8 mouse cellular contexts compared by ENCODE assay signal in genomic region chr3:105450641-105451470, GRCm38 (mm10). TPM values are rescaled to one million over a fixed set of nuclear protein-coding genes. Genes with fewer than 3 reads are reported as not detected.
DNase-seq lines count a peak whose midpoint lies in the region; ATAC-seq and TF ChIP-seq lines count a peak whose summit lies in the region.

No protein-coding gene starts in this region.

- peaks cover 81% of the 10 kb centered on the region for H3K27me3 ChIP-seq in heart, embryonic 13.5 days (replicated peaks)
- H3K27me3 ChIP-seq in kidney, postnatal 0 days (ENCODE audit: insufficient read depth, low read length) = peaks cover 5% of the 10 kb centered on the region
- H3K27me3 ChIP-seq in liver, embryonic 12.5 days (replicated peaks) = peaks cover 89% of the 10 kb centered on the region

- H3K4me1 ChIP-seq in lung, adult 2 months (ENCODE audit: control insufficient read depth, insufficient read depth, low read length) = peaks cover 14% of the 10 kb centered on the region
- H3K4me1 ChIP-seq in heart, embryonic 13.5 days = peaks cover 27% of the 10 kb centered on the region
- H3K4me1 ChIP-seq in kidney, postnatal 0 days (replicated peaks; ENCODE audit: insufficient read depth, low read length) = peaks cover 8% of the 10 kb centered on the region
- H3K4me1 ChIP-seq in liver, embryonic 12.5 days = peaks cover 19% of the 10 kb centered on the region

- H3K9me3 ChIP-seq in heart, embryonic 13.5 days = no peaks in the 10 kb centered on the region
- H3K9me3 ChIP-seq in kidney, postnatal 0 days (replicated peaks; ENCODE audit: low read length) = no peaks in the 10 kb centered on the region
- H3K9me3 ChIP-seq in liver, embryonic 12.5 days (replicated peaks) = no peaks in the 10 kb centered on the region

- no peaks in the 10 kb centered on the region for H3K36me3 ChIP-seq in heart, embryonic 13.5 days
- no peaks in the 10 kb centered on the region for H3K36me3 ChIP-seq in kidney, postnatal 0 days (ENCODE audit: insufficient read depth, low read length)
- H3K36me3 ChIP-seq in liver, embryonic 12.5 days = no peaks in the 10 kb centered on the region

- ATAC-seq in heart, embryonic 13.5 days (ENCODE audit: extremely low read depth, insufficient number of reproducible peaks, low FRiP score, low TSS enrichment) = no peak
- ATAC-seq in kidney, postnatal 0 days (replicated peaks; ENCODE audit: low FRiP score, low read depth) = no peak
- no peak for ATAC-seq in liver, embryonic 12.5 days

- TF ChIP-seq POLR2A in lung, adult 2 months (IDR thresholded peaks at IDR 0.05; ENCODE audit: borderline replicate concordance, extremely low read depth, low read depth, low read length) = no peak

- 3% methylated on average over 22 of the region's 22 CpGs for WGBS in lung, adult 2 months
- 1% methylated on average over 22 of the region's 22 CpGs for WGBS in heart, embryonic 13.5 days
- WGBS in kidney, postnatal 0 days = 2% methylated on average over 22 of the region's 22 CpGs
- 2% methylated on average over 22 of the region's 22 CpGs for WGBS in liver, embryonic 12.5 days (ENCODE audit: insufficient replicate concordance)

- H3K4me3 ChIP-seq in lung, adult 2 months (replicated peaks; ENCODE audit: extremely low read depth, low read depth, low read length) = no peak overlapping the region
- peak overlapping the region; percentile 72 for H3K4me3 ChIP-seq in heart, embryonic 13.5 days
- peak overlapping the region; percentile 71; the same call in 1 of the 2 replicates for H3K4me3 ChIP-seq in kidney, postnatal 0 days (replicated peaks; ENCODE audit: low read depth, low read length)
- no peak overlapping the region for H3K4me3 ChIP-seq in liver, embryonic 12.5 days

- H3K4me2 ChIP-seq in heart, embryonic 13.5 days = peak overlapping the region; percentile 100
- peak overlapping the region; percentile 95 for H3K4me2 ChIP-seq in kidney, postnatal 0 days (ENCODE audit: low read length)
- H3K4me2 ChIP-seq in liver, embryonic 12.5 days = peak overlapping the region; percentile 76

- TF ChIP-seq CTCF in lung, adult 2 months (IDR thresholded peaks at IDR 0.05; ENCODE audit: insufficient read depth, low read length) = no peak
- TF ChIP-seq CTCF in kidney, postnatal 0 days (IDR thresholded peaks at IDR 0.05; ENCODE audit: low read depth) = peak; percentile 51

- no peak overlapping the region for H3K27ac ChIP-seq in heart, embryonic 13.5 days (replicated peaks)
- no peak overlapping the region for H3K27ac ChIP-seq in kidney, postnatal 0 days
- no peak overlapping the region for H3K27ac ChIP-seq in liver, embryonic 12.5 days

- DNase-seq in lung, adult 18-20 months = peak; percentile 5 to 30
- no peak for DNase-seq in lung, adult 2 months
- DNase-seq in embryo, embryonic 11 days = peak; percentile 64
- DNase-seq in kidney, postnatal 0 days (ENCODE audit: low spot score) = peak; percentile 76
- peak; percentile 56 for DNase-seq in right cerebral cortex, adult 18-20 months
- no peak for DNase-seq in thymus, postnatal 10 days (ENCODE audit: low spot score in 2 of 2)

- H3K9ac ChIP-seq in heart, embryonic 13.5 days = peak overlapping the region; percentile 82
- 0 out of 2 replicates have a peak overlapping the region, but pooled peaks have one; percentile 60 for H3K9ac ChIP-seq in kidney, postnatal 0 days (ENCODE audit: low read depth, low read length)
- H3K9ac ChIP-seq in liver, embryonic 12.5 days = no peak overlapping the region

RNA-seq across cellular contexts. Expression of gene Kcnd3, which starts 1.3 kb away (rescaled TPM):
- polyA plus RNA-seq in lung, adult 2 months (2012; rRNA removed) = 1.6 and 1.7 TPM in 2 replicates
- polyA plus RNA-seq in heart, embryonic 13.5 days (2015; fragmentation: Nextera tagmentation; extraction: Ambion mirVana) = 0.67 and 0.74 TPM in 2 replicates
- polyA plus RNA-seq in kidney, postnatal 0 days (2015; fragmentation: Nextera tagmentation; extraction: Ambion mirVana) = 2.9 TPM in 2 replicates
- polyA plus RNA-seq in liver, embryonic 12.5 days (2016; fragmentation: Nextera tagmentation; extraction: Ambion mirVana) = 0.20 and 0.26 TPM in 2 replicates

Comparison
In these comparisons a context has a peak if more than half of its experiments do, and no peak if none do; other contexts are left out.
1. DNase-seq: peak in lung, adult 18-20 months (2 of 2), embryo, embryonic 11 days (single experiment), kidney, postnatal 0 days (single experiment) and right cerebral cortex, adult 18-20 months (single experiment); none in lung, adult 2 months (single experiment) and thymus, postnatal 10 days (0 of 2).
2. H3K4me3 ChIP-seq: peak in heart, embryonic 13.5 days (single experiment) and kidney, postnatal 0 days (single experiment); none in lung, adult 2 months (single experiment) and liver, embryonic 12.5 days (single experiment).
3. Peak in every context shown above with its lines, with median percentiles within 50 percentile points of each other: H3K4me2 ChIP-seq.